ENCODE assay signal across 9 mouse cellular contexts in genomic region chr2:168929691-168930090, GRCm38 (mm10). TPM values are rescaled to one million over a fixed set of nuclear protein-coding genes. Genes with fewer than 3 reads are reported as not detected.
A peak's percentile ranks its signal among the peaks of the same experiment; 100 is the strongest.
DNase-seq lines count a peak whose midpoint lies in the region; ATAC-seq and TF ChIP-seq lines count a peak whose summit lies in the region.
"Had no signal": no experiment of that assay in that cellular context is flagged by ENCODE, and none has a peak within 500 bp of the region (broad histone marks: within the 10 kb centered on the region; RNA-seq: fewer than 3 reads in every experiment).

No protein-coding gene starts in this region.

- H3K79me2 ChIP-seq in liver, adult 2 months (ENCODE audit: control insufficient read depth, insufficient read depth, low read length): no peaks in the 10 kb centered on the region

- intact Hi-C loops in left cerebral cortex, postnatal 4 days (cut with DNase I): loop anchor here (10.0 kb wide), 1 partner anchor 165 kb away; the partner anchor contains the start of gene Sall4

- peak; percentile 20 for DNase-seq in liver, adult 2 months (ENCODE audit: extremely low read depth, low read depth, low spot score)
- no peak for DNase-seq in liver, embryonic 11.5 days (ENCODE audit: low spot score)
- peak; percentile 71 for DNase-seq in WW6 (ENCODE audit: low read depth, low spot score)
- peak; percentile 85 to 88 for DNase-seq in cerebellum, postnatal 14 days
- peak; percentile 79 for DNase-seq in heart, postnatal 4 days
- DNase-seq in left cerebral cortex, postnatal 4 days: peak; percentile 71
- peak; percentile 81 to 90 for DNase-seq in right cerebral cortex, adult 2 months (ENCODE audit: low spot score in 2 of 2)
- DNase-seq in urinary bladder, postnatal 4 days (ENCODE audit: low spot score in 2 of 2): peak; percentile 39 to 73

- no peak overlapping the region for H3K4me3 ChIP-seq in liver, adult 2 months (ENCODE audit: insufficient read depth, low read depth, low read length)
- H3K4me3 ChIP-seq in liver, embryonic 11.5 days (ENCODE audit: low read depth, low read length): no peak overlapping the region
- H3K4me3 ChIP-seq: stomach, embryonic 15.5 days had no signal

- no peak for TF ChIP-seq POLR2A in liver, adult 2 months (IDR thresholded peaks at IDR 0.05; ENCODE audit: extremely low read depth, insufficient read depth, low read length)

- no peaks in the 10 kb centered on the region for H3K9me3 ChIP-seq in liver, embryonic 11.5 days (ENCODE audit: control insufficient read depth, low read length)
- H3K9me3 ChIP-seq: stomach, embryonic 15.5 days had no signal

- H3K27ac ChIP-seq in liver, adult 2 months (replicated peaks; ENCODE audit: insufficient read depth, low read depth, low read length): no peak overlapping the region
- no peak overlapping the region for H3K27ac ChIP-seq in liver, embryonic 11.5 days (ENCODE audit: low read depth, low read length)
- H3K27ac ChIP-seq: stomach, embryonic 15.5 days had no signal

- no peaks in the 10 kb centered on the region for H3K27me3 ChIP-seq in liver, adult 2 months (ENCODE audit: control insufficient read depth, insufficient read depth, low read length)
- no peaks in the 10 kb centered on the region for H3K27me3 ChIP-seq in liver, embryonic 11.5 days (replicated peaks; ENCODE audit: control insufficient read depth, insufficient read depth, low read length)
- H3K27me3 ChIP-seq: stomach, embryonic 15.5 days had no signal

- H3K36me3 ChIP-seq in liver, adult 2 months (ENCODE audit: control insufficient read depth, insufficient read depth, low read length): peaks cover 30% of the 10 kb centered on the region
- peaks cover 33% of the 10 kb centered on the region; the same call in 1 of the 2 replicates for H3K36me3 ChIP-seq in liver, embryonic 11.5 days (ENCODE audit: control insufficient read depth, insufficient read depth, low read length)

- no peak; the same call in 1 of the 2 replicates for ATAC-seq in liver, embryonic 11.5 days (replicated peaks; ENCODE audit: low FRiP score)

- no peak overlapping the region for H3K4me2 ChIP-seq in liver, embryonic 11.5 days
- H3K4me2 ChIP-seq: stomach, embryonic 15.5 days had no signal

- TF ChIP-seq CTCF in liver, adult 2 months (IDR thresholded peaks at IDR 0.05; ENCODE audit: low read depth, low read length): peak; percentile 60; the same call in 1 of the 2 replicates

- H3K9ac ChIP-seq in liver, adult 2 months (ENCODE audit: low read depth, low read length): no peak overlapping the region
- H3K9ac ChIP-seq in liver, embryonic 11.5 days (ENCODE audit: low read depth, low read length): no peak overlapping the region
- H3K9ac ChIP-seq: stomach, embryonic 15.5 days had no signal

- H3K4me1 ChIP-seq in liver, adult 2 months (ENCODE audit: control insufficient read depth, insufficient read depth, low read length): no peaks in the 10 kb centered on the region
- no peaks in the 10 kb centered on the region for H3K4me1 ChIP-seq in liver, embryonic 11.5 days (replicated peaks; ENCODE audit: control insufficient read depth, insufficient read depth, low read length)
- H3K4me1 ChIP-seq: stomach, embryonic 15.5 days had no signal

- 30% methylated on average over 10 of the region's 10 CpGs for WGBS in liver, adult 2 months
- WGBS in liver, embryonic 11.5 days: 31% methylated on average over 10 of the region's 10 CpGs

RNA-seq across cellular contexts. Expression of gene Zfp64, which starts 25.7 kb away (rescaled TPM):
- 5.6 and 7.2 TPM in 2 replicates for total RNA-seq in liver, adult 2 months (2014; rRNA removed)
- polyA plus RNA-seq in liver, adult 2 months (2012; rRNA removed): 13.5 and 14.3 TPM in 2 replicates
- 30.6 and 31.1 TPM in 2 replicates for polyA plus RNA-seq in liver, embryonic 11.5 days (2014; fragmentation: Nextera tagmentation; extraction: Ambion mirVana)
- total RNA-seq in heart, postnatal 4 days (2021): 10 to 100 TPM; 12.2 to 13.3 TPM
- 10 to 100 TPM; 21.2 to 23.7 TPM for total RNA-seq in left cerebral cortex, postnatal 4 days (2021)
